Mouse (Mus musculus): ENCODE results near the gene 4933407L21Rik.

DNA sequence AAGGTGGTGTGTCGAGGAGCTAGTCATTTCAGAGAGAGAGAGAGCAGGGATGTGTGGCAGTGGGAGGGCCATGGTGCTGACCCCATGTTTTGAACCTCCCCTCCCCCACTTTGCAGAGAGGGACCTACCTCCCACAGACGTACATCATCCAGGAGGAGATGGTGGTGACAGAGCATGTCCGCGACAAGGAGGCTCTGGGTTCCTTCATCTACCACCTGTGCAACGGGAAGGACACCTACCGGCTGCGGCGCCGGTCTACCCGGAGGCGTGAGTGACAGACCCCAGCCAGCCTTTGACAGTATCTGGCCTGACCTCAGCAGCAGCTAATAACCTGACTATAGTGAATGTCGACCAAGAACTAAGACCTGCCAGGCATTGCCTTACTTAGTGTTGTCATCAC lies 21.4 kb upstream of the 4933407L21Rik start:
- TF ChIP-seq GATA1 (IDR thresholded peaks at IDR 0.05; ENCODE audit: borderline replicate concordance, low read length) (no peak), FLI1 (IDR thresholded peaks at IDR 0.05; ENCODE audit: low read length) (no peak)
